ENCODE assay signal across 10 mouse cellular contexts in genomic region chr2:62627728-62628127, GRCm38 (mm10). TPM values are rescaled to one million over a fixed set of nuclear protein-coding genes. Genes with fewer than 3 reads are reported as not detected.
DNase-seq lines count a peak whose midpoint lies in the region; ATAC-seq and TF ChIP-seq lines count a peak whose summit lies in the region.
"Had no signal": no experiment of that assay in that cellular context is flagged by ENCODE, and none has a peak within 500 bp of the region (broad histone marks: within the 10 kb centered on the region; RNA-seq: fewer than 3 reads in every experiment).

No protein-coding gene starts in this region.

- no peaks in the 10 kb centered on the region for H3K27me3 ChIP-seq in hindbrain, postnatal 0 days (ENCODE audit: insufficient read depth, low read length)
- H3K27me3 ChIP-seq in hindbrain, embryonic 13.5 days, result 0 out of 2 replicates have a peak, but pooled peaks cover 4% of the 10 kb centered on the region
- H3K27me3 ChIP-seq in embryonic facial prominence, embryonic 14.5 days (replicated peaks; ENCODE audit: control insufficient read depth, insufficient read depth, low read length), result no peaks in the 10 kb centered on the region
- H3K27me3 ChIP-seq: lung, embryonic 15.5 days had no signal

- no peaks in the 10 kb centered on the region for H3K36me3 ChIP-seq in hindbrain, postnatal 0 days (ENCODE audit: insufficient read depth, low read length)
- no peaks in the 10 kb centered on the region for H3K36me3 ChIP-seq in hindbrain, embryonic 13.5 days
- no peaks in the 10 kb centered on the region for H3K36me3 ChIP-seq in embryonic facial prominence, embryonic 14.5 days (ENCODE audit: control insufficient read depth, insufficient read depth, low read length)
- H3K36me3 ChIP-seq: lung, embryonic 15.5 days had no signal

- no peak overlapping the region for H3K9ac ChIP-seq in hindbrain, postnatal 0 days (replicated peaks; ENCODE audit: low read length)
- H3K9ac ChIP-seq in hindbrain, embryonic 13.5 days, result no peak overlapping the region
- H3K9ac ChIP-seq in embryonic facial prominence, embryonic 14.5 days (ENCODE audit: low read depth, low read length), result no peak overlapping the region
- H3K9ac ChIP-seq: lung, embryonic 15.5 days had no signal

- H3K4me2 ChIP-seq in hindbrain, postnatal 0 days (ENCODE audit: low read depth, low read length), result no peak overlapping the region
- no peak overlapping the region for H3K4me2 ChIP-seq in hindbrain, embryonic 13.5 days
- H3K4me2 ChIP-seq in embryonic facial prominence, embryonic 14.5 days (ENCODE audit: low read depth, low read length), result no peak overlapping the region
- H3K4me2 ChIP-seq: lung, embryonic 15.5 days had no signal

- DNase-seq in hindbrain, postnatal 0 days (ENCODE audit: low spot score), result peak; percentile 73
- peak; percentile 57 for DNase-seq in 3T3-L1 (ENCODE audit: low read depth, low spot score)
- peak; percentile 44 for DNase-seq in CD4-positive helper T cell, adult 2 months (ENCODE audit: low read depth, low spot score)
- DNase-seq in embryonic facial prominence, embryonic 14.5 days (ENCODE audit: low spot score), result peak; percentile 48
- DNase-seq in spleen, adult 12 weeks (ENCODE audit: low spot score), result no peak
- no peak for DNase-seq in adrenal gland, postnatal 4 days (ENCODE audit: low spot score in 2 of 2)
- DNase-seq: adrenal gland, postnatal 14 days had no signal

- no peak for ATAC-seq in hindbrain, postnatal 0 days
- no peak for ATAC-seq in hindbrain, embryonic 13.5 days (ENCODE audit: low FRiP score)
- no peak for ATAC-seq in embryonic facial prominence, embryonic 14.5 days (ENCODE audit: low read depth)
- ATAC-seq: intestine, embryonic 16.5 days had no signal

- H3K4me3 ChIP-seq in hindbrain, postnatal 0 days (ENCODE audit: low read length), result no peak overlapping the region
- H3K4me3 ChIP-seq in hindbrain, embryonic 13.5 days, result no peak overlapping the region
- H3K4me3 ChIP-seq in embryonic facial prominence, embryonic 14.5 days (ENCODE audit: low read depth, low read length), result no peak overlapping the region
- H3K4me3 ChIP-seq: lung, embryonic 15.5 days had no signal

- WGBS in hindbrain, postnatal 0 days, result 8% methylated on average over 5 of the region's 5 CpGs
- WGBS in hindbrain, embryonic 13.5 days, result 12% methylated on average over 5 of the region's 5 CpGs
- whole genome bisulfite sequencing in embryonic facial prominence, embryonic 14.5 days, result 7% methylated on average over 5 of the region's 5 CpGs

- peak; percentile 69 for TF ChIP-seq CTCF in hindbrain, postnatal 0 days (IDR thresholded peaks at IDR 0.05; ENCODE audit: low read depth)

- H3K27ac ChIP-seq in hindbrain, postnatal 0 days, result no peak overlapping the region
- no peak overlapping the region for H3K27ac ChIP-seq in hindbrain, embryonic 13.5 days
- H3K27ac ChIP-seq in embryonic facial prominence, embryonic 14.5 days (replicated peaks; ENCODE audit: low read depth, low read length), result no peak overlapping the region
- H3K27ac ChIP-seq: lung, embryonic 15.5 days had no signal

- no peaks in the 10 kb centered on the region for H3K4me1 ChIP-seq in hindbrain, postnatal 0 days (ENCODE audit: insufficient read depth, low read length)
- no peaks in the 10 kb centered on the region for H3K4me1 ChIP-seq in hindbrain, embryonic 13.5 days (replicated peaks)
- H3K4me1 ChIP-seq in embryonic facial prominence, embryonic 14.5 days (ENCODE audit: control insufficient read depth, insufficient read depth, low read length), result 0 out of 2 replicates have a peak, but pooled peaks cover 3% of the 10 kb centered on the region
- H3K4me1 ChIP-seq: lung, embryonic 15.5 days had no signal

- no peaks in the 10 kb centered on the region for H3K9me3 ChIP-seq in hindbrain, postnatal 0 days (ENCODE audit: low read length)
- H3K9me3 ChIP-seq in hindbrain, embryonic 13.5 days, result no peaks in the 10 kb centered on the region
- no peaks in the 10 kb centered on the region for H3K9me3 ChIP-seq in embryonic facial prominence, embryonic 14.5 days (ENCODE audit: control insufficient read depth, low read length)
- H3K9me3 ChIP-seq: lung, embryonic 15.5 days had no signal

RNA-seq across cellular contexts. Expression of gene Ifih1, which starts 18.3 kb away (rescaled TPM):
- total RNA-seq in hindbrain, postnatal 0 days (2014; rRNA removed), result 1.5 and 2.0 TPM in 2 replicates
- 2.1 and 3.5 TPM in 2 replicates for polyA plus RNA-seq in hindbrain, postnatal 0 days (2015; fragmentation: Nextera tagmentation; extraction: Ambion mirVana)
- polyA plus RNA-seq in hindbrain, embryonic 13.5 days (2015; fragmentation: Nextera tagmentation; extraction: Ambion mirVana), result 1.2 and 1.5 TPM in 2 replicates
- 2.9 and 3.4 TPM in 2 replicates for polyA plus RNA-seq in embryonic facial prominence, embryonic 14.5 days (2014; fragmentation: Nextera tagmentation; extraction: Ambion mirVana)
- 10 to 100 TPM in 1 of 2 experiments, 1 to 10 TPM in 1; 8.8 to 10.6 TPM for total RNA-seq in adrenal gland, postnatal 4 days (2021)

RNA-seq across cellular contexts. Expression of gene Gca, which starts 36.4 kb away (rescaled TPM):
- 2.4 and 2.7 TPM in 2 replicates for total RNA-seq in hindbrain, postnatal 0 days (2014; rRNA removed)
- polyA plus RNA-seq in hindbrain, postnatal 0 days (2015; fragmentation: Nextera tagmentation; extraction: Ambion mirVana), result 4.1 and 4.3 TPM in 2 replicates
- 3.3 and 3.7 TPM in 2 replicates for polyA plus RNA-seq in hindbrain, embryonic 13.5 days (2015; fragmentation: Nextera tagmentation; extraction: Ambion mirVana)
- polyA plus RNA-seq in embryonic facial prominence, embryonic 14.5 days (2014; fragmentation: Nextera tagmentation; extraction: Ambion mirVana), result 2.1 and 3.2 TPM in 2 replicates
- total RNA-seq in adrenal gland, postnatal 4 days (2021), result 10 to 100 TPM in 1 of 2 experiments, 1 to 10 TPM in 1; 6.2 to 10.4 TPM

RNA-seq across cellular contexts. Expression of gene Fap, which starts 53.9 kb away (rescaled TPM):
- total RNA-seq in hindbrain, postnatal 0 days (2014; rRNA removed), result 0.31 and 2.1 TPM in 2 replicates
- 0.82 and 0.99 TPM in 2 replicates for polyA plus RNA-seq in hindbrain, postnatal 0 days (2015; fragmentation: Nextera tagmentation; extraction: Ambion mirVana)
- polyA plus RNA-seq in hindbrain, embryonic 13.5 days (2015; fragmentation: Nextera tagmentation; extraction: Ambion mirVana), result 1.7 TPM in 2 replicates
- polyA plus RNA-seq in embryonic facial prominence, embryonic 14.5 days (2014; fragmentation: Nextera tagmentation; extraction: Ambion mirVana), result 38.2 and 38.5 TPM in 2 replicates
- total RNA-seq in adrenal gland, postnatal 4 days (2021), result 10 to 100 TPM; 10.3 to 12.0 TPM

Comparison
In these comparisons a context has a peak if more than half of its experiments do, and no peak if none do; other contexts are left out.
1. DNase-seq: peak in hindbrain, postnatal 0 days (single experiment), 3T3-L1 (single experiment), CD4-positive helper T cell, adult 2 months (single experiment) and embryonic facial prominence, embryonic 14.5 days (single experiment); none in spleen, adult 12 weeks (single experiment) and adrenal gland, postnatal 4 days (0 of 2).
2. RNA of gene Fap, which starts 53.9 kb away (polyA plus RNA-seq): 38.2 to 38.5 TPM in embryonic facial prominence, embryonic 14.5 days; 1.7 TPM in hindbrain, embryonic 13.5 days and 0.82 to 0.99 TPM in hindbrain, postnatal 0 days; every median in the first group is over 10 times any median in the second.